Mouse (Mus musculus) myocyte (in vitro differentiated cells): ENCODE measurements around the gene Fto. TPM values are rescaled to one million over a fixed set of nuclear protein-coding genes. Genes with fewer than 3 reads are reported as not detected.
A peak's percentile ranks its signal among the peaks of the same experiment; 100 is the strongest.

ENCODE experiments used
- H3K27me3 ChIP-seq: one replicate; pipeline ENCODE4 v1.6.1; 2011; ENCODE audit not compliant: control insufficient read depth, insufficient read depth, insufficient read length
- H3K36me3 ChIP-seq: one replicate; pipeline ENCODE4 v1.6.1; 2011; ENCODE audit not compliant: control insufficient read depth, insufficient read depth
- H3K4me2 ChIP-seq: one replicate; pipeline ENCODE4 v1.6.1; 2011; ENCODE audit warnings: low read depth, control low read depth
- H3K4me3 ChIP-seq: one replicate; pipeline ENCODE4 v1.5.1; 2011; ENCODE audit warnings: mild to moderate bottlenecking, control low read depth, moderate library complexity
- H3K79me2 ChIP-seq: one replicate; pipeline ENCODE4 v1.6.1; 2011; ENCODE audit not compliant: control insufficient read depth, insufficient read depth
- H3ac ChIP-seq: one replicate; pipeline ENCODE4 v1.6.1; 2011; ENCODE audit not compliant: control insufficient read depth, insufficient read length
- CEBPB ChIP-seq: IDR thresholded peaks from 2 replicates; pipeline ENCODE4 v1.6.1; 2011; ENCODE audit warnings: mild to moderate bottlenecking, moderate library complexity; ENCODE audit not compliant: poor library complexity, insufficient read depth, severe bottlenecking
- E2F4 ChIP-seq: IDR thresholded peaks from one replicate; pipeline ENCODE4 v1.6.1; 2011; ENCODE audit warnings: mild to moderate bottlenecking, control low read depth, moderate library complexity; ENCODE audit not compliant: insufficient read depth
- MAX ChIP-seq: IDR thresholded peaks from one replicate; pipeline ENCODE4 v1.6.1; 2011; ENCODE audit warnings: low read depth, mild to moderate bottlenecking, control low read depth
- MYOD1 ChIP-seq, 3 experiments: IDR thresholded peaks; one replicate each; pipeline ENCODE4 v1.6.1; 2011; ENCODE audit warnings: control low read depth in 2 of 3, low read depth in 2 of 3, mild to moderate bottlenecking in 2 of 3, moderate library complexity in 1 of 3; ENCODE audit not compliant: insufficient read length in 2 of 3, control insufficient read depth in 1 of 3
- MYOG ChIP-seq, 3 experiments: IDR thresholded peaks; one replicate each; pipeline ENCODE4 v1.6.1; 2011; ENCODE audit warnings: control low read depth in 2 of 3, low read depth in 2 of 3, mild to moderate bottlenecking in 2 of 3; ENCODE audit not compliant: insufficient read length in 2 of 3, control insufficient read depth in 1 of 3, insufficient read depth in 1 of 3
- POLR2A ChIP-seq: IDR thresholded peaks from one replicate; pipeline ENCODE4 v1.6.1; 2011; ENCODE audit warnings: low read depth, mild to moderate bottlenecking, control low read depth, moderate library complexity; ENCODE audit not compliant: insufficient read length
- POLR2AphosphoS2 ChIP-seq: IDR thresholded peaks from one replicate; pipeline ENCODE4 v1.6.1; 2011; ENCODE audit warnings: low read depth, control low read depth; ENCODE audit not compliant: insufficient read length
- REST ChIP-seq: IDR thresholded peaks from one replicate; pipeline ENCODE4 v1.6.1; 2011; ENCODE audit warnings: mild to moderate bottlenecking, control low read depth, moderate library complexity; ENCODE audit not compliant: insufficient read depth, insufficient read length
- SRF ChIP-seq: IDR thresholded peaks from one replicate; pipeline ENCODE4 v1.6.1; 2011; ENCODE audit warnings: low read depth; ENCODE audit not compliant: control insufficient read depth, insufficient read length
- TCF12 ChIP-seq: IDR thresholded peaks from one replicate; pipeline ENCODE4 v1.6.1; 2011; ENCODE audit warnings: mild to moderate bottlenecking, control low read depth; ENCODE audit not compliant: poor library complexity, insufficient read depth, severe bottlenecking
- TCF3 ChIP-seq: IDR thresholded peaks from one replicate; pipeline ENCODE4 v1.6.1; 2011; ENCODE audit warnings: low read depth, control low read depth; ENCODE audit not compliant: insufficient read length
- USF1 ChIP-seq: IDR thresholded peaks from one replicate; pipeline ENCODE4 v1.6.1; 2011; ENCODE audit warnings: low read depth, mild to moderate bottlenecking, control low read depth, moderate library complexity
- polyA plus RNA-seq: library from polyadenylated mRNA; unstranded; fragments of >200 nt; fragmentation: generic; extraction: Trizol; gene quantifications from one replicate; pipeline ENCODE4 v1.2.1, GENCODE M21; 2012; ENCODE audit warnings: missing spikeins

Gene Fto
- polyA plus RNA-seq, 1 experiment, result 74.1 TPM

GRCm38 (mm10) chr8:91505997-91506672, 192.8 kb downstream of the Fto start:
- H3K4me3 ChIP-seq, result no peak overlapping the region
- H3K4me2 ChIP-seq, result peak overlapping the region; percentile 32
- H3ac ChIP-seq, result no peak overlapping the region
- TF ChIP-seq TCF3 (no peak), MAX (no peak), USF1 (no peak), MYOG (IDR thresholded peaks at IDR 0.05; ENCODE audit: control insufficient read depth in 1 of 3, insufficient read depth in 1 of 3, insufficient read length in 2 of 3, low read depth in 2 of 3) (no peak)
- no peaks in the 10 kb centered on the region for H3K36me3 ChIP-seq
- H3K27me3 ChIP-seq, result no peaks in the 10 kb centered on the region
- H3K79me2 ChIP-seq, result no peaks in the 10 kb centered on the region

GRCm38 (mm10) chr8:91506682-91507257, 193.4 kb downstream of the Fto start:
- no peaks in the 10 kb centered on the region for H3K27me3 ChIP-seq
- H3K4me3 ChIP-seq, result no peak overlapping the region
- H3K79me2 ChIP-seq, result no peaks in the 10 kb centered on the region
- H3ac ChIP-seq, result no peak overlapping the region
- H3K36me3 ChIP-seq, result no peaks in the 10 kb centered on the region
- TF ChIP-seq REST (no peak), MYOG (IDR thresholded peaks at IDR 0.05; ENCODE audit: control insufficient read depth in 1 of 3, insufficient read depth in 1 of 3, insufficient read length in 2 of 3, low read depth in 2 of 3) (peak in 1 of 3 experiments; percentile 52), MAX (no peak), MYOD1 (IDR thresholded peaks at IDR 0.05; ENCODE audit: control insufficient read depth in 1 of 3, insufficient read length in 2 of 3, low read depth in 2 of 3) (peak in 1 of 3 experiments; percentile 54), CEBPB (peak; percentile 43; the same call in 1 of the 2 replicates)
- H3K4me2 ChIP-seq, result peak overlapping the region; percentile 32

GRCm38 (mm10) chr8:91507681-91508097, 194.4 kb downstream of the Fto start:
- Histone ChIP-seq H3K36me3 (no peaks in the 10 kb centered on the region), H3ac (no peak overlapping the region), H3K4me2 (peak overlapping the region; percentile 32), H3K27me3 (no peaks in the 10 kb centered on the region), H3K4me3 (no peak overlapping the region), H3K79me2 (no peaks in the 10 kb centered on the region)
- TF ChIP-seq CEBPB, result no peak
- TF ChIP-seq MYOD1 (IDR thresholded peaks at IDR 0.05; ENCODE audit: control insufficient read depth in 1 of 3, insufficient read length in 2 of 3, low read depth in 2 of 3), result peak in 2 of 3 experiments; percentile 36 to 46
- TF ChIP-seq REST, result no peak
- TF ChIP-seq SRF, result no peak
- no peak for TF ChIP-seq USF1
- TF ChIP-seq TCF3, result no peak
- TF ChIP-seq MYOG (IDR thresholded peaks at IDR 0.05; ENCODE audit: control insufficient read depth in 1 of 3, insufficient read depth in 1 of 3, insufficient read length in 2 of 3, low read depth in 2 of 3), result peak in 1 of 3 experiments; percentile 38
- no peak for TF ChIP-seq E2F4
- no peak for TF ChIP-seq TCF12
- no peak for TF ChIP-seq POLR2A

GRCm38 (mm10) chr8:91508284-91508683, 195.0 kb downstream of the Fto start:
- no peak overlapping the region for H3ac ChIP-seq
- no peaks in the 10 kb centered on the region for H3K27me3 ChIP-seq
- no peaks in the 10 kb centered on the region for H3K36me3 ChIP-seq
- no peaks in the 10 kb centered on the region for H3K79me2 ChIP-seq
- TF ChIP-seq E2F4, result no peak
- TF ChIP-seq POLR2AphosphoS2, result no peak
- no peak for TF ChIP-seq MAX
- no peak for TF ChIP-seq TCF3
- no peak for TF ChIP-seq USF1
- no peak for TF ChIP-seq CEBPB
- TF ChIP-seq SRF, result no peak
- no peak for TF ChIP-seq TCF12
- H3K4me2 ChIP-seq, result peak overlapping the region; percentile 32
- H3K4me3 ChIP-seq, result no peak overlapping the region

- Histone ChIP-seq H3K4me3 (no peak overlapping the region), H3K36me3 (no peaks in the 10 kb centered on the region), H3K4me2 (peak overlapping the region; percentile 36), H3K79me2 (no peaks in the 10 kb centered on the region), H3ac (no peak overlapping the region), H3K27me3 (no peaks in the 10 kb centered on the region)
- TF ChIP-seq MYOD1 (IDR thresholded peaks at IDR 0.05; ENCODE audit: control insufficient read depth in 1 of 3, insufficient read length in 2 of 3, low read depth in 2 of 3), result peak in 1 of 3 experiments; percentile 33
- TF ChIP-seq TCF3, result no peak
- no peak for TF ChIP-seq TCF12
- no peak for TF ChIP-seq MAX
- no peak for TF ChIP-seq SRF
- TF ChIP-seq CEBPB, result no peak
Observed at GRCm38 (mm10) chr8:91509206-91509899, 196.0 kb downstream of the Fto start.
